Mouse (Mus musculus): ENCODE results near the gene Asic2. TPM values are rescaled to one million over a fixed set of nuclear protein-coding genes. Genes with fewer than 3 reads are reported as not detected.

The Asic2 gene
- polyA plus RNA-seq, 1 experiment from 2014 or later = 17.8 TPM

DNA sequence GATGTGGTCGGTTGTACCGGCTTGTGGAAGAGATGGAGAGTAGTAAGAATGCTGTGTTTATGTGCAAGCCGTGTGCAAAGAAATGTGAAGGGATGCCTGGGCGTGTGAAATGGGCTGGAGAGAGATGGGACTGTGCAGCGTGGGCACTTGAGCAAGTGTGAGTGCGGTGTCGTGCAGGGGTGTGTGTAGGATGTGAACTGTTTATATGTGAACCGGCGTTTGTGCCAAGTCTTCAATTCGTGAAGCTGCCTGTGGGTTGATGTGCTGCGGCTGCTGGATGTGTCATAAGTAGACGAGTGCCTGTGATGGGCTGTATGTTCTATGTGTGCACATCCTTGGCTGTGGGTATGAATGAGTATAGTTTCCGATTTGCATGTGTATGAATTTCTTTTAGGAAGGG is 814.4 kb downstream of the Asic2 start:
- H3K27ac ChIP-seq (ENCODE audit: low read depth, low read length) = no peak overlapping the region; the same call in 1 of the 2 replicates
- WGBS = 7% methylated on average over 13 of the region's 13 CpGs

GRCm38 (mm10) chr11:81153161-81153840 is 815.0 kb downstream of the Asic2 start:
- peak overlapping the region; percentile 73 for H3K4me3 ChIP-seq (ENCODE audit: low read length)
- H3K27me3 ChIP-seq (replicated peaks; ENCODE audit: control insufficient read depth, insufficient read depth, low read length) = no peaks in the 10 kb centered on the region; the same call in 1 of the 2 replicates
- no peaks in the 10 kb centered on the region for H3K9me3 ChIP-seq (ENCODE audit: control insufficient read depth, low read length)
- peak overlapping the region; percentile 81 for H3K27ac ChIP-seq (ENCODE audit: low read depth, low read length)
- H3K9ac ChIP-seq (ENCODE audit: low read depth, low read length) = peak overlapping the region; percentile 79
- peaks cover 27% of the 10 kb centered on the region for H3K4me1 ChIP-seq (ENCODE audit: control insufficient read depth, insufficient read depth, low read depth, low read length)
- H3K36me3 ChIP-seq (ENCODE audit: control insufficient read depth, insufficient read depth, low read length) = no peaks in the 10 kb centered on the region
- H3K4me2 ChIP-seq (ENCODE audit: low read length) = peak overlapping the region; percentile 96
- peak; percentile 84 for ATAC-seq
- WGBS = under 1% methylated on average over 57 of the region's 57 CpGs

More for the DNA sequence above, 814.4 kb downstream of the Asic2 start:
- no peaks in the 10 kb centered on the region for H3K9me3 ChIP-seq (ENCODE audit: control insufficient read depth, low read length)
- H3K4me3 ChIP-seq (ENCODE audit: low read length) = peak overlapping the region; percentile 73
- H3K4me1 ChIP-seq (ENCODE audit: control insufficient read depth, insufficient read depth, low read depth, low read length) = peaks cover 27% of the 10 kb centered on the region
- H3K4me2 ChIP-seq (ENCODE audit: low read length) = peak overlapping the region; percentile 96
- ATAC-seq = peak; percentile 48
- peak overlapping the region; percentile 52; the same call in 1 of the 2 replicates for H3K9ac ChIP-seq (ENCODE audit: low read depth, low read length)
- H3K36me3 ChIP-seq (ENCODE audit: control insufficient read depth, insufficient read depth, low read length) = no peaks in the 10 kb centered on the region
- no peaks in the 10 kb centered on the region; the same call in 1 of the 2 replicates for H3K27me3 ChIP-seq (replicated peaks; ENCODE audit: control insufficient read depth, insufficient read depth, low read length)

DNA sequence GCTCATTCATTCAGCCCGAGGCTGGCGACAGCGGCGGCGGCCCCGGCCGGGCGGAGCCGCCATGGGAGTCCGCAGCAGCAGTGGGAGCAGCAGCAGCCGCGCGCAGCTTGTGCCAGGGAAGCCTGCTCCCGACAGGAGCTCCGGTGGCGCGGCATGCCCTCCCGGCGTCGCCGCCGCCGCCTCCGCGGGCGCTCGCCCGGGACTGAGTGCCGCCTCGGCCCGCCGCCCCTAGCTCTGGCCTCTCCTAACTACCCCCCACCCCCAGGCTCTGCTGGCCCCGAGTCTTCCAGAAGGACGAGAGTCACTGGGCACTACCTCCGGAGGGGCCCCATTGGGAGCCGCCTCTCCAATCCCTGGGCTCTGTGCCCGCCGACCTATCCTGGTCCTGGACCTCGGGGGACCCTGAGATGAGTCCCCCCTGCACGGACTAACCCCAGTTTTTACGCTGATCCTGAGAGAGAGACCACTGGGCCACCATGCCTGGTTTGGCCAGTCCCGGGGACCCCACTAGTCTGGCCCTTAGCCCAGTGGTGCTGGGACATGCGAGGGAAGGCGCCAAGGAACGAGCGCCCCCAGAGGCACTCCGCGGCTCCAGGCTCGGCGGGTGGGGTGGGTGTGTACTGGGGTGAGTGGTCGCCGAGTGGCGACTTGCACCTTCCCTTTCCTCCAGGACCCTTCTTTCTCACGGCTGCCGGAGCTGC is 815.6 kb downstream of the Asic2 start:
- under 1% methylated on average over 39 of the region's 55 CpGs for WGBS
- peak; percentile 83 for ATAC-seq
- Histone ChIP-seq H3K9me3 (ENCODE audit: control insufficient read depth, low read length) (no peaks in the 10 kb centered on the region), H3K4me1 (ENCODE audit: control insufficient read depth, insufficient read depth, low read depth, low read length) (peaks cover 29% of the 10 kb centered on the region), H3K9ac (ENCODE audit: low read depth, low read length) (peak overlapping the region; percentile 79), H3K4me3 (ENCODE audit: low read length) (peak overlapping the region; percentile 73), H3K4me2 (ENCODE audit: low read length) (peak overlapping the region; percentile 96), H3K27ac (ENCODE audit: low read depth, low read length) (peak overlapping the region; percentile 81), H3K27me3 (replicated peaks; ENCODE audit: control insufficient read depth, insufficient read depth, low read length) (no peaks in the 10 kb centered on the region; the same call in 1 of the 2 replicates), H3K36me3 (ENCODE audit: control insufficient read depth, insufficient read depth, low read length) (no peaks in the 10 kb centered on the region)

- Histone ChIP-seq H3K36me3 (ENCODE audit: control insufficient read depth, insufficient read depth, low read length) (no peaks in the 10 kb centered on the region), H3K9ac (ENCODE audit: low read depth, low read length) (peak overlapping the region; percentile 79), H3K27ac (ENCODE audit: low read depth, low read length) (peak overlapping the region; percentile 81), H3K9me3 (ENCODE audit: control insufficient read depth, low read length) (no peaks in the 10 kb centered on the region), H3K4me2 (ENCODE audit: low read length) (peak overlapping the region; percentile 96), H3K4me3 (ENCODE audit: low read length) (peak overlapping the region; percentile 73), H3K27me3 (replicated peaks; ENCODE audit: control insufficient read depth, insufficient read depth, low read length) (no peaks in the 10 kb centered on the region; the same call in 1 of the 2 replicates), H3K4me1 (ENCODE audit: control insufficient read depth, insufficient read depth, low read depth, low read length) (peaks cover 29% of the 10 kb centered on the region)
- WGBS = 0% methylated on average over 23 of the region's 42 CpGs
- ATAC-seq = peak; percentile 38
Measured at GRCm38 (mm10) chr11:81152021-81152385, 816.3 kb downstream of the Asic2 start.

DNA sequence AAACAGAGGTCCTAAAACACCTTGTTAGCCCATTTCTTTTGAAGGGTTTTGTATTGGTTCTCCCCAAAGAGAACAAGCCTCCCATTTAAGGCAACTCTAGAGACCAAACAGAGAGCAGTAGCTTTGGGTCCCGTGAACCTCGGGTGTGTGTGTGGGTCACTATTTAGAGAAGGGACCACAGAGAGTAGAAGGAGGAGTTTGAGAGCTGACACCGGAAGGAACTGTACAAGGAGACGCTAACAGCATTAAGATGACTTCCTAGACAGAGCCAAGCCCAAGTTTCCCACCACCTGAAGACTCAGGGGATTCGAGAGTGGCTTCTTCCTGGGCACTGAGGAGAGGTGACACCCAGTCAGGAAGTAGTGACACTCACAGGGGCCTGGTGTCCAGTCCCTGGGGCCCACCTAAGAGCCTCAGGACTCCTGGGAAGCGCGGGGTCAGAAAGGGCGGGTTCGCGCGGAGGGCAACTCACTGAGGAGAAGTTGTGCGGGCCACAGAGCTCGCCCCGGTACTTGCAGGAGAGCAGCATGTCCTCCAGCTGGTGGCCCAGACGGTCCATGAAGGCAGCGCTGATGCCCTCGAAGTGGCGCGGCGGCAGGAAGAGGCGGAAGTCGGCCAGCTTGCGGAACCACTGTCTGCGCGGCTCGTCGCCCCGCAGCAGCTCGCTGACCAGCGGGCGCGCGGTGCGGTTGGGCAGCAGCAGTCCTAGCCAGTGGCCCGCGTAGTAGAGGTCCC is 816.8 kb downstream of the Asic2 start:
- Histone ChIP-seq H3K9me3 (ENCODE audit: control insufficient read depth, low read length) (no peaks in the 10 kb centered on the region), H3K4me1 (ENCODE audit: control insufficient read depth, insufficient read depth, low read depth, low read length) (peaks cover 29% of the 10 kb centered on the region), H3K4me2 (ENCODE audit: low read length) (peak overlapping the region; percentile 96), H3K27ac (ENCODE audit: low read depth, low read length) (no peak overlapping the region), H3K27me3 (replicated peaks; ENCODE audit: control insufficient read depth, insufficient read depth, low read length) (no peaks in the 10 kb centered on the region; the same call in 1 of the 2 replicates), H3K9ac (ENCODE audit: low read depth, low read length) (peak overlapping the region; percentile 79), H3K36me3 (ENCODE audit: control insufficient read depth, insufficient read depth, low read length) (no peaks in the 10 kb centered on the region), H3K4me3 (ENCODE audit: low read length) (peak overlapping the region; percentile 73)
- no peak for ATAC-seq
- 8% methylated on average over 21 of the region's 36 CpGs for WGBS

DNA sequence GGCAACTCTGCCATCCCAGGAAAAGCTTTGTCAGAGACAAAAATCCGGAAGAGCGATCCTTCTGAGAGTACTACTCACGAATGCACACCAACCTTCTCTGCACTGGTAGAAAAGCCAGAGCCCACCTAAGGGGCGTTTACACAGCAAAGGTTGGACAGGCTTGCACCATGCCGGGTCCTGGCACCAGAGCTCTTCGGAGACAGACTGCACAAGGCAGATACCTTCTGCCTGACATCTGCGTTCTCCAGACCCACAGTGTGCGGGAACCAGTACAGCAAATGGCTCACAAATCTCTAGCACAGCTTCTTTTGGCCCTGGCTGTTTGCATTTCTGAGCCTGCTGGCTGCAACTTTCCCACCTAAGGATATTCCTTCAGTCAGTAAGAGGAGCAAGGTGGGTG is 817.6 kb downstream of the Asic2 start:
- Histone ChIP-seq H3K36me3 (ENCODE audit: control insufficient read depth, insufficient read depth, low read length) (no peaks in the 10 kb centered on the region), H3K4me1 (ENCODE audit: control insufficient read depth, insufficient read depth, low read depth, low read length) (peaks cover 29% of the 10 kb centered on the region), H3K9me3 (ENCODE audit: control insufficient read depth, low read length) (no peaks in the 10 kb centered on the region), H3K4me3 (ENCODE audit: low read length) (peak overlapping the region; percentile 1; the same call in 1 of the 2 replicates), H3K27ac (ENCODE audit: low read depth, low read length) (no peak overlapping the region), H3K27me3 (replicated peaks; ENCODE audit: control insufficient read depth, insufficient read depth, low read length) (no peaks in the 10 kb centered on the region; the same call in 1 of the 2 replicates), H3K4me2 (ENCODE audit: low read length) (peak overlapping the region; percentile 25), H3K9ac (ENCODE audit: low read depth, low read length) (no peak overlapping the region)
- WGBS = 72% methylated on average over 8 of the region's 8 CpGs
- no peak for ATAC-seq

DNA sequence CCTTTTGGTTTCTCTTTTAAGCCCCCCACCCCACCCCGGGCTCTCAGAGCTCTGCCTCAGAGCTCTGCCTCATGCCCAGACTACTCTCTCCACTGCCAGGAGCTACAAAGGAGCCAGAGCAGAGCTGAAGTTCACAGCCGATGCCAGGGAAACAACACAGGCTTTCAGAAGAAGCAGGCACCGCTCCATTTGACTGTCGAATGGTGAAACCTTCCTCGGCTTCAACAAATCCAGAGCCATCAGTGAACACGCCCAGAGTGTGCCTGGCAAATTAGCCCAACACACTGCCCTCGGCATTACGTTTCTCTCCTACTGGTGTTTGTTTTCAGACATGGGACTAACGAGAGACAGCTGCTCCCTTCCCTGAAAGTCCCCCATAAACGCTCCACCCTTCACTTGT is 819.8 kb downstream of the Asic2 start:
- peaks cover 23% of the 10 kb centered on the region for H3K4me1 ChIP-seq (ENCODE audit: control insufficient read depth, insufficient read depth, low read depth, low read length)

DNA sequence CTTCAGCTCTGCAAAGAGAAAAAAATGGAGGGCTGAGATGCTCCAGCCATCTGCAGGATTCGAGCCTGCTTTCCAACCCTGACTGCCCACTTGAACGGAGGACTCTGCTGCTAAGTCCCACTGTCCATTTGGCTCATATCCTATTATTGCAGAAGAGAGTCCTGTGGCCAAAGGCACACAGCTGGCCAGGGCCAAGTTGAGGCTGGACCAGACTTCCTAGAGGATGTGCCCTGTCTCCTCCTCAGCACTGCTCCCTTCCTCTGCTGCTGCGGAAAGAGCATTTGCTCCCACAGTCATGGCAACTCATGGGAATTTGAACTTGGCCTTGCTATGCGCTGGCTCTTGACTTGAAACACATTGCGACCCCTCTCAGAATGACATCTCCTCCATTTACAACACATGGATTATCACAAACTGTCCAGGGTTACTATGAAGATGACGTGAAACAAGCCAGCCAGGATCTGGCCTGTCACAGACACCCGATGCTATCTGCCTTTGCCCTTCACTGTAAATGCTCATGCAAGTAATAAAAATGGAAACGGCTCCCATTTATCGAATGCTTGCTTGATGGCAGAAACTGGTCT is 821.6 kb downstream of the Asic2 start:
- no peak for ATAC-seq
- Histone ChIP-seq H3K4me3 (ENCODE audit: low read length) (no peak overlapping the region), H3K9me3 (ENCODE audit: control insufficient read depth, low read length) (no peaks in the 10 kb centered on the region), H3K4me1 (ENCODE audit: control insufficient read depth, insufficient read depth, low read depth, low read length) (peaks cover 14% of the 10 kb centered on the region), H3K27me3 (replicated peaks; ENCODE audit: control insufficient read depth, insufficient read depth, low read length) (no peaks in the 10 kb centered on the region), H3K27ac (ENCODE audit: low read depth, low read length) (no peak overlapping the region), H3K4me2 (ENCODE audit: low read length) (no peak overlapping the region), H3K36me3 (ENCODE audit: control insufficient read depth, insufficient read depth, low read length) (no peaks in the 10 kb centered on the region), H3K9ac (ENCODE audit: low read depth, low read length) (no peak overlapping the region)
- WGBS = 73% methylated on average over 9 of the region's 9 CpGs

More for the DNA sequence above, 819.8 kb downstream of the Asic2 start:
- peak overlapping the region; percentile 16; the same call in 1 of the 2 replicates for H3K4me2 ChIP-seq (ENCODE audit: low read length)
- H3K4me3 ChIP-seq (ENCODE audit: low read length) = no peak overlapping the region
- whole genome bisulfite sequencing = 56% methylated on average over 10 of the region's 10 CpGs
- H3K9me3 ChIP-seq (ENCODE audit: control insufficient read depth, low read length) = no peaks in the 10 kb centered on the region
- no peak overlapping the region for H3K9ac ChIP-seq (ENCODE audit: low read depth, low read length)
- no peaks in the 10 kb centered on the region for H3K27me3 ChIP-seq (replicated peaks; ENCODE audit: control insufficient read depth, insufficient read depth, low read length)
- no peak overlapping the region for H3K27ac ChIP-seq (ENCODE audit: low read depth, low read length)
- no peaks in the 10 kb centered on the region for H3K36me3 ChIP-seq (ENCODE audit: control insufficient read depth, insufficient read depth, low read length)
- ATAC-seq = no peak; the same call in 1 of the 2 replicates
